Mouse (Mus musculus): ENCODE data around the gene Cldn19.
"Not testable (repeated sequence)": the region's sequence is repeated elsewhere in the genome, so short reads cannot be mapped to it uniquely, and the experiment has no call there.

The Cldn19 gene

GRCm38 (mm10) chr4:119252025-119252808, 3.0 kb upstream of the Cldn19 start:
- DNase-seq (ENCODE audit: low read depth, low spot score) = no peak

DNA sequence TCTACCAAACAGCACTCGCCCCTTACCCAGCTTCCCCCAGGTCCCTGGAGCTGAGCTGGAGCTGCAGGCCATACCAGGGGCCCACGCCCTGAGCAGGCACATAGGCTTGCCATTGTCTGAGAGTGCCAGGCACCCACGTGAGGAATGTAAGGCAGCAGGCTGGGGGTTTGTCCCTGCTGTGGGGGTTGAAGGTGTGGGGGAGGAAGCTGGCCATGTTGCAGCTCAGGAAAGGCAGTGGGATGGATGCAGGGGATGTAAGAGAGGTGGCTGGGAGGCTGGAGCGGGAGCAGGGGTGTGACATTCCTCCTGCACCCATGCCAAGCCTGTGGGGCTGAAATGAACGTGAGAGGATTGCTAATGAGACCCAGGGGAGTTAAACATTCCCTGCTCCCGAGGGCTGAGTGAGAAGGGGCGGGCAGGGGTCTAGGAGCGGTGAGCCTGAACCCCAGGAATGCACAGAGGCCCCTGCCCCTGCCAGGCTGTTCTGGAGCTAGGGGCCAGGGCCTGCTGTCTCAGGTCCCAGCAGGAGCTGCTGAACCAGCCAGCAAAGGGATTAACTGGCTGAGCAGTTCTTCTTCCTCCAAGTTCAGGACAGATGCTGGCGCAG, 1.1 kb upstream of the Cldn19 start:
- DNase-seq (ENCODE audit: low read depth, low spot score) = no peak

- no peak for DNase-seq (ENCODE audit: low read depth, low spot score)
Measured at GRCm38 (mm10) chr4:119257083-119257482, 1.9 kb downstream of the Cldn19 start.

DNA sequence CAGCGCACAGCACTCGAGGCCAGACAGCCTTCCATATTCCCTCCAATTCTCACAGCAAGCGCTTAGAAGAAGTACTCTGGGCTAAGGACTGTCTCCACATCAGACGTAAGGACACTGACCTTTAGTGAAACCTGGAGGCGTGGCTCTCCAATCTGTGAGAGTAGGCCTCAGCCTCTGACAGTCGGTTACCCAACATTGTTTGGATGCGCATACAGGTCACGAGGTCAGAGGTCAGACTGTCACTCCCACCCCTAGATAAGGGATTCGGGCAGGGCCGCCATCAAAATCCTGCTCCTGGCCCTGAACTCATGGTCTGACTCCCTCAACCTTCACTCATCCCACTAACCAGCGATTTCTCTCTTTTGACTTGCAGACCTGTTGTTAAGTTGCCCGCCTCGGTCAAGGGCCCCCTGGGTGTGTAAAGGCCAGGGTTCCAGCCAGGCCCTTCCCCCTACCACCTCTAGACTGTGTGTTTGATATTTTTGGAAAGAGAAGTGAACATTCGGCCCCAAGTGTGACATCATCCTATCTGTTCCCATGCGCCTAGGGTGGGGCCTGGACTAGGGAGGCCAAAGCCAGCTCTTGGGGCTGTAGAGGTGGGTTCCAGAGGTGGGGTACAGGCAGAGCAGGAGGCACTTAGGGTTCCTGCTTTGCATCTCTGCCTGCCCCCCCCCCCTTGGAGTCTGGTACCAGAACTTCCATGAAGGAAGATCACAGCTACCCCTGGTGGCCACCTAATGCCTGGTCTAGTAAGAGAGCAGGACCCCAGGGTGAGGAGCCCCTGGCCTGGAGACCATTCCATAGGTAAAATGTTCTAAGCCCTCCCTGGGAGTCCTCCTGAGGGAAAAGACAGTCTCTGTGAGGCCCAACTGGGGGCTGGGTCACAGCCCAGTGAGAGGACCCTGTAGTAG, 4.4 kb downstream of the Cldn19 start:
- no peak for DNase-seq (ENCODE audit: low read depth, low spot score)

GRCm38 (mm10) chr4:119261087-119261713, 6.0 kb downstream of the Cldn19 start:
- DNase-seq (ENCODE audit: low read depth, low spot score) = no peak

- no peak for DNase-seq (ENCODE audit: low read depth, low spot score)
Measured at GRCm38 (mm10) chr4:119262483-119262882, 7.3 kb downstream of the Cldn19 start.

DNA sequence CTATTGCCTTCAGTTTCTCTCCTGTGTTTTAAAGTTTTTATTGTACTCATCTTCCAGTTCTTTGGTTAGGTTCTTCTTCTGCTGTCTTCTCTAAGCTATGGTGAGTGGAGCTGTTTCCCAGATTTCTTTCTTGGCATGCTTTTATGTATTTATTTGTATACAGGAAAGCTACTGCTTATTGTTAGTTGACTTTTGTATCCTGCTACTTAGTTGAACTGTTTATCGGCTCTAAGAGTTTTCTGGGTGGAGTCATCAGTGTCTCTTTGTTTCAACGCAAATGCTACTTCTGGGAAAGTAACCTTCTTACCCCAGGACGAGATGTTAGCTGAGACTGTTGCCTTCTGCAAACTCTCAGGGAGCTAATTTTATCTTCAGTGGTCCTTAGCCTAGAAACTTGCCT, 8.2 kb downstream of the Cldn19 start:
- no peak for DNase-seq (ENCODE audit: low read depth, low spot score)

DNA sequence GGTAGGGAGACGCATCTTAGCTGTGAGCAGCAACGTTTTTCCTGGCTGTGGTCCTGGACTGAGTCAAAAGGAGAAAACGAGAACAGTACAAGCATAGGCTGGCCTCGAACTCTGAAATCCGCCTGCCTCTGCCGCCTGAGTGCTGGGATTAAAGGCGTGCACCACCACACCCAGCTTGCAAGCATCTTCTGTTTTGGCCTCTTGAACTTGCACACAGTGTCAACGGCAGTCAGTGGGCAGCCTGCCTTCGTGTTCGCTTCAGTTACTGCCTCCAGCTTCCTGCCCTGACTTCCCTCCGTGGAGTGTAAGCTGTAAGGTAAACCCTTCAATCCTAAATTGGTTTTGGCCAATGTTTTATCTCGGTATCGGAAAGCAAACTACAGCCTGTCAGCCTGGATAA, 11.4 kb downstream of the Cldn19 start:
- no peak for DNase-seq (ENCODE audit: low read depth, low spot score)

- no peak for DNase-seq (ENCODE audit: low read depth, low spot score)
Measured at GRCm38 (mm10) chr4:119274627-119275026, 19.4 kb downstream of the Cldn19 start.

GRCm38 (mm10) chr4:119275226-119275625, 20.0 kb downstream of the Cldn19 start:
- no peak for DNase-seq (ENCODE audit: low read depth, low spot score)

DNA sequence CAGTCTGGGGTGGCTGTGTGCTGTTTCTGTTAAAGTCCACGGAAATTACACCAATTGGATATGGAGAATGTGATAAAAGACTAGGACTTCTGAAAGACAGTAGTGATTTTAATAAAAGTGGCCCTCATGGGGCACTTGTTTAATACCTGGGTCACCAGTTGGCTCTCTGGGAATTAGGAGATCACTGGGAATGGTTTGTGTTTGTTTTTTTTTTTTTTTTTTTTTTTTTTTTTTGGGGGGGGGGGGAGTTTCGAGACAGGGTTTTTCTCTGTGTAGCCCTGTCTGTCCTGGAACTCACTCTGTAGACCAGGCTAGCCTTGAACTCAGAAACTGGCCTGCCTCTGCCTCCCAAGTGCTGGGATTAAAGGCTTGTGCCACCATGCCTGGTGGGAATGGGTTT, 20.5 kb downstream of the Cldn19 start:
- DNase-seq (ENCODE audit: low read depth, low spot score) = no peak

- DNase-seq (ENCODE audit: low read depth, low spot score) = not testable (repeated sequence)
Measured at GRCm38 (mm10) chr4:119278784-119279183, 23.6 kb downstream of the Cldn19 start.

DNA sequence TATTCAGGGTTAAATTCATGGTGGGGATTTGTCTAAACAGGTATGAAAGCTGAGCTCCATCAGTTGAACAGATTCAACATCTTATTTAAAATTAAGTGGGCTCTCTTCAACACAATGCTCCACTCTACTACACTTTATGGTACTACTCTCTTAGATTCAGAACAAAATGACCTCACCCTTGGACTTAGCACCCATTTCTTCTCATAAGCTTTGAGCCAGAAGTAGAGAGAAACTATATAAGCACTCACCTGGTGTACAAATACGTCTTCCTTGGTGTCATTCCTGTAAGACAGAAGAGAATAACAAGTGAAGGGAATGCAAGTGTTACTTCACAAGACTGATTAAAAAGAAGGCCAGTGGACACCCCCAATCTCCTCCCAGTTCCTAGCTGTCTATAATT, 29.6 kb downstream of the Cldn19 start:
- DNase-seq (ENCODE audit: low read depth, low spot score) = no peak

- no peak for DNase-seq (ENCODE audit: low read depth, low spot score)
Measured at GRCm38 (mm10) chr4:119285336-119285735, 30.1 kb downstream of the Cldn19 start.

DNA sequence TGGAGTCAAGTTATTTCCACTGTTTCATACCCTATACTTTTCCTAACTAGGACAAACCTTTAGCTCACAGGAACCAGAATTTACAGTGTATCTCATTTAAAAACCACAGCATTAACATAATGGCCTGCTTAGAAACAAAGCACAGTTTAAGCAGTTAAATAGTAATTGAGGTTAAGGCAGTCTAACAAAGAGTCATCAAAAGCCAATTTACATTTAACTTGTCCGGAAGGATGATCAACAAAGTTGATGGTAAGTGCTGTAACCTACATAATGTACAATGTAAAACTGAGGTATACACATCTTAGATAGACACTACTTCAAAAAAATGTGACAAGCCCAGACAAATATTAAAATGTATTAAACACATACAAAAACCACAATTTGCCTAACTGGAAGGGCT, 36.7 kb downstream of the Cldn19 start:
- DNase-seq (ENCODE audit: low read depth, low spot score) = no peak

- peak; percentile 67 for DNase-seq (ENCODE audit: low read depth, low spot score)
Measured at GRCm38 (mm10) chr4:119292771-119293573, 37.8 kb downstream of the Cldn19 start.

DNA sequence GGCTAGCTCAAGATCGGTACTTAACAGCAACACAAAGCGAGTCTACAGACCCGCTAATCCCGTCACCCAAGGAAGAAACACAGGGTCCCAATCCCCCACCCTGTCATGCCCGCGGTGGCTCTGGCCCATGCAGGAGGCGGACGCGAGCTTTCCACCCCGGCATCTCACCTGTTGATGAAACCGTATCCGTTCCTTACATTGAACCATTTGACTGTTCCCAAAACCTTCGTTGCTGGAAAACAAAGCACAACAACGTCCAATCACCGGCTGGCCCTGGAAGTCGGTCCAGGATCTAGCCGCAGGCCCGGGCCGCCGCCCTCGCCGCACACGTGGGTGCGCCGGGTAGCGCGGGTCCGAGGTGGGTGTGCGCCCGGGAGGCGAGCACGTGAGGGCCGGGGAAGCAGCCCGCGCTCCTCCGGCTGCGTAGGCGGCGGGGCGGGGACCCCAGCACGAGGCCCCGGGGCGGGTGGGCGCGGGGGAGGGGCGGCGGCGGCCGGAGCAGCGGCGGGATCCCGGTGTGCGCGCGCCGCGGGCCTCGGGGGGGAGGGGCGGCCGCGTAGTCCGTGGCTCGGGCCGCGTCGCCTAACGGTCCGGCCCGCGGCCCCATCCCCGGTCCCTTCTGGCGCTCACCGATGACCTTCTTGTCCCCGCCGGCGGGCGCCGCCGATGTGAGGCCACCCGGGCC, 38.5 kb downstream of the Cldn19 start:
- peak; percentile 60 for DNase-seq (ENCODE audit: low read depth, low spot score)

DNA sequence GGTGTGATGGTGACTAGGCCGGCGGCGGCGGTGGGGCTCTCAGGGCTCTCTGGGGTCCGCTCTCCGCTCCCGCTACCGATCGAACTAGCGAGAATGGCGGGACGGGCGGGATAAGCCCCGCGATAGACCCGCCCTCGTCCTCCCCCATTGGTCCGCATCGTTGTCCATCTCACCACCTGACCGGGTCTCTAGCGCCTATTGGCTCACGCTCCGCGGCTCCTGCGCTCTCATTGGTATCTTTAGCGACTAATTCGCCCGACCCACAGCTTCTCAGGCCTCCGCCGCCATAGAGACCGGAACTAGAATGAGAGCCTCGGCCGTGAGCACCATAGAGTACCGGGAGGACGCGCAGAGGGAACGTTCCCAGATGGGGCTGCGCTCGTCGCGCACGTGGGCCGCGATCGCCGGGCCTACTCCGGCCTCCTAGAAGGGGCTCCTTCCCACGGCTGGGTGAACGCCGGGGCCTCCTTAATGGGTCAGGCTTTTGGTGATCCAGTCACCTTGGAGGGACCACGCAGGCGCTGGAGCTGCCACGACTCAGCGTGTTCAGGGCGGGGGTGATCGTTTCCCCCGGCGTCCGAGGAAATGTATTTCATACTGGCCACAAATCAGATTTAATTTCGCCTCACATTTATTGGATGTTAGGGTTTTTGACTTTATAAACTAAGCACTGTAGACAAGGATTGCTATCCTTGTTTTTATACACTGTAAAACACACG, 39.4 kb downstream of the Cldn19 start, which contains the start of gene Ybx1:
Gene Ybx1 (minus strand): TSS at position 190 of the 719 bp plus-strand sequence.
- peak; percentile 98 for DNase-seq (ENCODE audit: low read depth, low spot score)

DNA sequence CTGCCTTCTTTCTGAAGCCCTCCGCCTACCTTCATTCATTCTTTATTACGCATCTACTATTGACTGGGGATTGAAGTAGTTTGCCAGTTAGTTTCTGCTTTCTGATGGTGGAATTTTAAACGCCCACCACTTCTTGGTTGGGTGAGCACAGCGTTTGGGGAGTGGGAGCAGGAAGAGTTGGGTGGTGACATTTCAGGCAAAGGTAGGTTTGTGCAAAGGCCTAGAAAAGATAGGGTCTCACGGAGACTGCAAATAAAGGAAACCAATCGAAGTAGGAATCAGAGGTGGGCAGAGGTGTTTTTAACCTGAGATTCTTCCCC, 39.9 kb downstream of the Cldn19 start:
- no peak for DNase-seq (ENCODE audit: low read depth, low spot score)

- no peak for DNase-seq (ENCODE audit: low read depth, low spot score)
Measured at GRCm38 (mm10) chr4:119297361-119297760, 42.1 kb downstream of the Cldn19 start.
